Mouse (Mus musculus): ENCODE data around the gene Slc2a12. TPM values are rescaled to one million over a fixed set of nuclear protein-coding genes. Genes with fewer than 3 reads are reported as not detected.

The Slc2a12 gene
- total and polyA plus RNA-seq, 2 experiments from 2014 or later: 1.9 to 4.4 TPM

GRCm38 (mm10) chr10:22631103-22631502 lies 13.7 kb upstream of the Slc2a12 start:
- WGBS: 36% methylated on average over 4 of the region's 4 CpGs

GRCm38 (mm10) chr10:22631528-22631927 lies 13.3 kb upstream of the Slc2a12 start:
- no peak overlapping the region for H3K4me2 ChIP-seq (ENCODE audit: low read depth, low read length)
- no peak overlapping the region for H3K9ac ChIP-seq (replicated peaks; ENCODE audit: low read depth, low read length)
- no peak for TF ChIP-seq EP300 (IDR thresholded peaks at IDR 0.05; ENCODE audit: low read depth)
- TF ChIP-seq CTCF (IDR thresholded peaks at IDR 0.05; ENCODE audit: low read depth): no peak
- 75% methylated on average over 7 of the region's 7 CpGs for WGBS
- no peak overlapping the region for H3K27ac ChIP-seq (ENCODE audit: low read depth)
- no peak overlapping the region for H3K4me3 ChIP-seq (ENCODE audit: low read depth, low read length)
- no peaks in the 10 kb centered on the region for H3K36me3 ChIP-seq (replicated peaks; ENCODE audit: control insufficient read depth, insufficient read depth, low read length)
- no peaks in the 10 kb centered on the region for H3K27me3 ChIP-seq (ENCODE audit: control insufficient read depth, insufficient read depth, low read length)
- no peaks in the 10 kb centered on the region for H3K4me1 ChIP-seq (ENCODE audit: control insufficient read depth, insufficient read depth)
- DNase-seq (ENCODE audit: low spot score) (no peak), ATAC-seq (ENCODE audit: insufficient read depth, low read depth) (no peak)
- H3K9me3 ChIP-seq (replicated peaks; ENCODE audit: control insufficient read depth, low read length): no peaks in the 10 kb centered on the region

More at GRCm38 (mm10) chr10:22631103-22631502, 13.7 kb upstream of the Slc2a12 start:
- H3K9me3 ChIP-seq (replicated peaks; ENCODE audit: control insufficient read depth, low read length): no peaks in the 10 kb centered on the region
- DNase-seq (ENCODE audit: low spot score) (no peak), ATAC-seq (ENCODE audit: insufficient read depth, low read depth) (no peak)
- no peaks in the 10 kb centered on the region for H3K27me3 ChIP-seq (ENCODE audit: control insufficient read depth, insufficient read depth, low read length)
- no peak overlapping the region for H3K4me2 ChIP-seq (ENCODE audit: low read depth, low read length)
- no peaks in the 10 kb centered on the region for H3K36me3 ChIP-seq (replicated peaks; ENCODE audit: control insufficient read depth, insufficient read depth, low read length)
- no peak overlapping the region for H3K27ac ChIP-seq (ENCODE audit: low read depth)
- TF ChIP-seq EP300 (IDR thresholded peaks at IDR 0.05; ENCODE audit: low read depth): no peak
- TF ChIP-seq CTCF (IDR thresholded peaks at IDR 0.05; ENCODE audit: low read depth): no peak
- no peak overlapping the region for H3K9ac ChIP-seq (replicated peaks; ENCODE audit: low read depth, low read length)
- no peak overlapping the region for H3K4me3 ChIP-seq (ENCODE audit: low read depth, low read length)
- no peaks in the 10 kb centered on the region for H3K4me1 ChIP-seq (ENCODE audit: control insufficient read depth, insufficient read depth)

- H3K4me1 ChIP-seq (ENCODE audit: control insufficient read depth, insufficient read depth): no peaks in the 10 kb centered on the region
- TF ChIP-seq EP300 (IDR thresholded peaks at IDR 0.05; ENCODE audit: low read depth) (no peak), CTCF (IDR thresholded peaks at IDR 0.05; ENCODE audit: low read depth) (no peak)
- 75% methylated on average over 4 of the region's 4 CpGs for WGBS
- H3K9me3 ChIP-seq (replicated peaks; ENCODE audit: control insufficient read depth, low read length): no peaks in the 10 kb centered on the region
- H3K4me3 ChIP-seq (ENCODE audit: low read depth, low read length): no peak overlapping the region
- no peak overlapping the region for H3K27ac ChIP-seq (ENCODE audit: low read depth)
- DNase-seq (ENCODE audit: low spot score) (no peak), ATAC-seq (ENCODE audit: insufficient read depth, low read depth) (no peak)
- H3K27me3 ChIP-seq (ENCODE audit: control insufficient read depth, insufficient read depth, low read length): no peaks in the 10 kb centered on the region
- no peak overlapping the region for H3K9ac ChIP-seq (replicated peaks; ENCODE audit: low read depth, low read length)
- H3K4me2 ChIP-seq (ENCODE audit: low read depth, low read length): no peak overlapping the region
- no peaks in the 10 kb centered on the region for H3K36me3 ChIP-seq (replicated peaks; ENCODE audit: control insufficient read depth, insufficient read depth, low read length)
Observed at GRCm38 (mm10) chr10:22631956-22632355, 12.9 kb upstream of the Slc2a12 start.

- TF ChIP-seq CTCF (IDR thresholded peaks at IDR 0.05; ENCODE audit: low read depth) (no peak), EP300 (IDR thresholded peaks at IDR 0.05; ENCODE audit: low read depth) (no peak)
- Histone ChIP-seq H3K4me1 (ENCODE audit: control insufficient read depth, insufficient read depth) (no peaks in the 10 kb centered on the region), H3K4me2 (ENCODE audit: low read depth, low read length) (no peak overlapping the region), H3K27me3 (ENCODE audit: control insufficient read depth, insufficient read depth, low read length) (no peaks in the 10 kb centered on the region), H3K27ac (ENCODE audit: low read depth) (no peak overlapping the region), H3K9ac (replicated peaks; ENCODE audit: low read depth, low read length) (no peak overlapping the region), H3K36me3 (replicated peaks; ENCODE audit: control insufficient read depth, insufficient read depth, low read length) (no peaks in the 10 kb centered on the region), H3K4me3 (ENCODE audit: low read depth, low read length) (no peak overlapping the region), H3K9me3 (replicated peaks; ENCODE audit: control insufficient read depth, low read length) (no peaks in the 10 kb centered on the region)
- 42% methylated on average over 6 of the region's 6 CpGs for whole genome bisulfite sequencing
- no peak for ATAC-seq (ENCODE audit: insufficient read depth, low read depth)
- DNase-seq (ENCODE audit: low spot score): no peak
Observed at GRCm38 (mm10) chr10:22633406-22634306, 11.2 kb upstream of the Slc2a12 start.

- Histone ChIP-seq H3K4me2 (ENCODE audit: low read depth, low read length) (no peak overlapping the region), H3K4me3 (ENCODE audit: low read depth, low read length) (no peak overlapping the region), H3K27ac (ENCODE audit: low read depth) (no peak overlapping the region), H3K9me3 (replicated peaks; ENCODE audit: control insufficient read depth, low read length) (no peaks in the 10 kb centered on the region), H3K27me3 (ENCODE audit: control insufficient read depth, insufficient read depth, low read length) (no peaks in the 10 kb centered on the region), H3K36me3 (replicated peaks; ENCODE audit: control insufficient read depth, insufficient read depth, low read length) (no peaks in the 10 kb centered on the region), H3K4me1 (ENCODE audit: control insufficient read depth, insufficient read depth) (no peaks in the 10 kb centered on the region), H3K9ac (replicated peaks; ENCODE audit: low read depth, low read length) (no peak overlapping the region)
- 43% methylated on average over 3 of the region's 3 CpGs for WGBS
- DNase-seq (ENCODE audit: low spot score) (no peak), ATAC-seq (ENCODE audit: insufficient read depth, low read depth) (no peak)
- no peak for TF ChIP-seq EP300 (IDR thresholded peaks at IDR 0.05; ENCODE audit: low read depth)
- no peak for TF ChIP-seq CTCF (IDR thresholded peaks at IDR 0.05; ENCODE audit: low read depth)
Observed at GRCm38 (mm10) chr10:22637241-22637640, 7.6 kb upstream of the Slc2a12 start.

Data from heart, postnatal 0 days (tissue).